Mouse (Mus musculus) bone marrow, adult 2 months (tissue): ENCODE measurements around the gene Arhgef7.

Experiments used
- CTCF ChIP-seq: fragments of 200-500 bp; IDR thresholded peaks from 2 replicates; pipeline ENCODE4 v1.5.1; 2011; ENCODE audit warnings: low read length, control low read depth; ENCODE audit not compliant: control insufficient read depth, insufficient read depth
- POLR2A ChIP-seq: fragments of 200-500 bp; IDR thresholded peaks from 2 replicates; pipeline ENCODE4 v1.6.1; 2011; ENCODE audit warnings: low read depth, mild to moderate bottlenecking, control low read depth, low read length, borderline replicate concordance; ENCODE audit not compliant: control insufficient read depth

DNA sequence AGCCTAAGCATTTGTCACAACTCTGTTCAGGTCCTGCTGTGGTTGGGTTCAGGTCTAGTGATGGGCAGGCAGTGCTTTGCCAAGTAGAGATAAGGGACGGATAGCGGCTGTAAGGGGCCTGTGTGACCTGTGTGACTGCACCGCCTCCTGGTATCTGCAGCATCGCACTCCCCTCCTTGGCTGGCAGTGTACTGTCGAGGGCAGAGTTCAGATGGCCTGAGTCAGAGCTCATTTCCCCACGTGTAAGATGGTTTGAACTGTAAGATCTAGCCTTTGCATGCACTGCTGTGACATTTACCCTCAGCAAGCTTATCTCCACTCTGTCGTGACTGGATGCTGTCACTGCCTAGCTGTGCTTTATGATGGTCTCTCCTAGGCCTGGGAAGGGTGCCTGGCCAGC lies 48.4 kb downstream of the Arhgef7 start:
- no peak for TF ChIP-seq POLR2A
- TF ChIP-seq CTCF: no peak
